Mouse (Mus musculus): ENCODE results near the gene Tspoap1. TPM values are rescaled to one million over a fixed set of nuclear protein-coding genes. Genes with fewer than 3 reads are reported as not detected.
A peak's percentile ranks its signal among the peaks of the same experiment; 100 is the strongest.

Tspoap1 gene
- 100 to 1,000 TPM; 162 to 192 (median 176) TPM for total RNA-seq (2022)

DNA sequence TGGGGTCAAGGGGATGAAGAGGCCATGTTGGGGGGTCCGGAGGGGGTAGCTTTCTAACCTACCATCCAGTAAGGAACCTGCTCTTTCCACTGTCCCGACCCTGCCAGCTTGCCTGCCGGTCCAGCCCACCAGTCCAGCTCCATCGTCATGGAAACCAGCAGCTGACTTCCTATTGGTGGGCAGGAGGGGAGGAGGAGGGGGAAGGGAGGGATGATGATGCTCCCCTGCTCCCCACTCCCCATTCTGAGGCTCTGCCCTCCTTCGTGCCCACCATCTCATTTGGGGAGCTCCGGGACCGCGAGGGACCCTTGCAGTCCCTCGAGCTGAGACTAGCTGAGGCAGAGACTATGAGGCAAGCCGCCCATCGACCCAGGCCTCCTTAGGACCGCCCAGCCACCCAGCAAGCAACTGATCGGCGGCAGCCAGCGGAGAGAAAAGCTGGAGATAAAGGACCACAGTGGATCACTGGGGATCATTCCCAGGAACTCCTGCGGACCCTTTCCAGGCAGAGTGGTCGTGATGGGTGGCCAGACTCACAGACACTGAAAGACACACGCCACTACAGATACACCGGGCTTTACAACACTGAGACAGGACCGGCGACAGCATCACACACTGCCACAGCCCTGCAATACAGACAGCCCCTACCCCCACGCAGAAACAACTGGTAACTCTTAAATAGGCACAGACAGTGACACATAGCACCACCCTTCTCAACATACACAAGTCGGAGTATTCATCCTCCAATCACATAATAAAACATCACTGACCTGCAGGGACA is at the start of gene Tspoap1:
TSS of gene Tspoap1 (plus strand) at position 241 of the 781 bp plus-strand sequence.
- peak; percentile 60 to 76 for DNase-seq (ENCODE audit: low spot score in 2 of 2)

DNA sequence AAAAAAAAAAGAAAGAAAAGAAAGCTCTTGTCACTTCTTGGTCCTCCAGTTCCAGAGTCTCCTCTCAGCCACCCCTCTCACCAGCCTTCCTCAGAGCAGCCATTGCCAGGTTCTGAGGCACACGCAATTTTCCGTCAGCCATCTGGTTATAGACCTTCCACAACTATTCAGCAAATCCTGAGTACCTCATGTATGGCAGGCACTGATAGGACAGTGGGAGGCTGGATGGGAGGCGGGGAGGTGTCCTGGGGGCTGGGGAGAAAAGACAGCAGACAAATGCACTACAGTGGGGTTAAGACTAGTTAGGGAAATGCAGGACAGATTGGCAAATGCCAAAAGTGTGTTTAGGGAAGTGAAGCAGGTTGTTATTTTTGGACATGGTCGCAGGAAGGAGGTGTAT is 48.2 kb upstream of the Tspoap1 start:
- DNase-seq (ENCODE audit: low spot score in 2 of 2) = no peak

DNA sequence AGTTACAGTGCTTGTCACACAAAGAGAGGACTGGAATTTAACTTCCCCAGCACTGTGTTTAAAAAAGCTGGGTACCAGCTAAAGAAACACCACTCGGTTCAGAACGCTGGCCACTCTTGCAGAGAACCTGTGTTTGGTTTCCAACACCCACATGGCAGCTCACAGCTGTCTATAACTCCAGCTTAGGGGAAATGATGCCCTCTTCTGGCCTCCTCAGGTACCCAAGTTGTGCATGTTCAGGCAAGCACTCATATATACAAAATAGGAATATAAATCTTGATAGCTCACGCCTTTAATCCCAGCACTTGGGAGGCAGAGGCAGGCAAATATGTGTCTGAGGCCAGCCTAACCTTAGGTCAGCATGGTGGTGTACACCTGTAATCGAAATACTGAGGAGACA is 44.3 kb upstream of the Tspoap1 start:
- no peak for DNase-seq (ENCODE audit: low spot score in 2 of 2)

DNA sequence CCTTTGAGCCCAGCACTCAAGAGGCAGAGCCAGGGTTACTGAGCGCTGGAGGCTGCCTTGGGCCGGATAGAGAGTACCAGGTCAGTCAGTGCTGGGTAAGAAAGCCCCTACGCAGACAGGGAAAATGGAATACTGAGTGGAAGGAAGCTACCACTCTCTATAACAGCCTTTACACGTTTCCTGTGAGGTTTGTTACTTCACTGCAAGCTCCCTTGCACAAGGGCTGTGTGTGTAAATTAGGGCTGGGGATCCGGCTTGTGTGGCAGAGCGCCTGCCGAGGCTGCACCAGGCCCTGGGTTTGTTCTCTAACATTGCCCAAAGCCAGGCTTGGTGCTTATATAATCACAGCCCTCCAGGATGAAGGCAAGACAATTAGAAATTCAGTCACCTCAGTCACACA is 40.8 kb upstream of the Tspoap1 start:
- DNase-seq (ENCODE audit: low spot score in 2 of 2) = no peak

DNA sequence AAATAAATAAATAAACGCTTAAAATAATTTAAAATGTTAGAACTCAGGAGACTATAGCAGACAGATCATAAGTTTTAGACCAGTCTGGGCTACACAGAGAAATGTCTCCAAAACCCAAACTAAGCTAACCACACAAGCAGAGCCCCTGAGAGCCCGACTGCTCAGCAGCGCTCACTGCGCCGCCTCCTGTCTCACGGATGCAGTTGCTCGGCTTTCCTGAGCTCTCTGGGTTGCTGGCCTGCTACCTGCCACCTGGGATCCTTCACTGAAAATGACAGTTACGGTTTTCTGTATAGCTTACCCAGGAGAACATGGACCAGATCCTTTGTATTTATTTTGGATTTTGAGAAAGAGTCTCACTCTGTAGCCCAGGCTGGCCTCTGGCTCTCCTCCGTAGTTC is 40.0 kb upstream of the Tspoap1 start:
- DNase-seq (ENCODE audit: low spot score in 2 of 2) = no peak

DNA sequence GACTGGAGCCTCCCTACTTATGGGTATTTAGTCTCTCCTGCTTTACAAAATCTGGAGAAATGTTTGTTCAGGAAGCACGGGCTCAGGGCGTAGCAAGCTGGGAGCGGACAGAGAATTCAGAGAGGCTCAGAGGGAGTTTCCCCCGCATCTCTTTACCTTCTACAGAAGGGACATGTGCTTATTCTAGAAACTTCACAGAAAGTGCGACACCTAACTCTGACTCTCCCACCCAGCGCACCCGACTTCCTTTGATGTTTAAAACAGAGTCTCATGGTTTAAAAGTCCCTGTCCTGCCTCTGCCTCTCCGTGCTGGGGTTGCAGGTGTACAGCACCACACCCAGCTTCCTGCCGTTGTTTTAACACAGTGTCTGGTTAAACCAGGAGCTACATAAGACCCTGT is 39.5 kb upstream of the Tspoap1 start:
- no peak for DNase-seq (ENCODE audit: low spot score in 2 of 2)

DNA sequence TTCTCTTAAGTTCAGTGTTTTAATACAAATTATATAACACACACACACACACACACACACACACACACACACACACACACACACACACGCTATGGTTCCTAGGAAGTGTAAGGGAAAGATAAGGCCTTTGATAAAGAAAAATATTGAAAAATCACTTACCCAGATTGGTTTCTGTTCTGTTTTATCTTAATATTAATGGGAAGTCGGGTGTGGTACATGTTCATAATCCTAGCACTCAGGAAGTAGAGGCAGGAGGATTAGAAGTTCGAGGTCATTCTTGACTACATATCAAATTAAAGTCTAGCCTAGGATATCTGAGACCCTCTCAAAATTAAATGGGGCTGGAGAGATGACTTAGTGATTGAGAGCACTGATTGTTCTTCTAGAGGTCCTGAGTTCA is 38.2 kb upstream of the Tspoap1 start:
- no peak for DNase-seq (ENCODE audit: low spot score in 2 of 2)

DNA sequence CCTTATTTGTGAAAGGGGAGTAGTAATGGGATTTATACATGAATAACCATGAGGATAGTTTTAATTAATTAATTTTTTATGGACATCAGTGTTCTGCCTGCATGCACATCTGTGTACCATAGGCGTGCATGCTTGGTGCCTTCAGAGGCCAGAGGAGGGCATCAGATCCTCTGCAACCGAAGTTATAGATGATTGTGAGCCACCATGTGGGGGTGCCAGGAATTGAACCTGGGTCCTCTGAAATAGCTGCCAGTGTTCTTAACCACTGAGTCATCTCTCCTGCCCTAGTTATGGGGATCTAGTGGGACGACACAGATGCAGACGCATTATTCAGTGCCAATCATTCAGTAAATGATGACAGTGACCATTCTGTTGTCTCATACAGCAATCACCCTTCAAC is 37.5 kb upstream of the Tspoap1 start:
- no peak for DNase-seq (ENCODE audit: low spot score in 2 of 2)

DNA sequence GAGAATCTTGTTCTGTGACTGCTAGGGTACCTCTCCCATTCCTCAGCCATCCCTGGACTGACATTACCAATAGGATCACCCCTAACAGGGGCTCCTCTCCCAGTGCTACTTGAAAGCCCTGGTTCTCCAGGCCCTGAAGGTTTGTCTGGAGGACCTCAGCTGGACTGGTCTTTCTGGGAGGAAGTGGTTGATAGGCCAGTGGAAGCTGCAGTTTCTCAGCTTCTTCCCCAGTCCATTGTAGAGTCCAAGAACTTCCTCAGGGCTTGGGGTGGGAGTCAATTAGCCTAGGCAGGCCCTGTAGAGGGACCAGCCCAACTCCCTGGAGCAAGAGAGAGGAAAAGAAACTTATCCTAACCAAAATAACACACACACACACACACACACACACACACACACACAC is 34.8 kb upstream of the Tspoap1 start:
- no peak for DNase-seq (ENCODE audit: low spot score in 2 of 2)

DNA sequence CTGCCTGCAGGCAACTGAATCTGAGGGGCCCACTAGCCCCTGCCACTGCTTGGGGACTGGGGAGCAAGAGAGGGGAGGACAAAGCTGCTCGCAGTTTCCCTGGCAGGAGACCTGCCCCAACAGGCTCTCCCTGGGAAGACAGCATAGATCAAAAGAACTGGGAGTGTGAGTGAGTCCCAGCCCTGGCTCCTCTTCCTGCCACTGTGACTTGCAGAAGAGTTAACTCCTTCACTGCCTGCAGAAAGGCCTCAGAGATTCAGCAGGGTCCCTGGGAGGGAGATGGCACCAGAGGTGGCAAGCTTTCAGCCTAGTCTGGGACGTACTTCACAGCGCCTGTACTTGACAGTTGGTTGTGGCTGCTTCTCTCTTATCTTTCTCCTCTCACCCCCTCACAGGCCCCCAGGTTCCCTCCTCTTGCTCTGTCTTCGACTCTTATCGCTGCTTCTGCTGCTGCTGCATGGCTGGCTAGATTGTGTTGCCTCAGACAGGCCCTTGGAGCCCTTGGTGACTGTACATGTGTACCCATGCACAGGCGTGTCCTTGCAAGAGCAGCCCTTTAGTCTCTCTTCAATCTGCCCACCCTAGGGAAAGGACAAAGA is 34.3 kb upstream of the Tspoap1 start:
- DNase-seq (ENCODE audit: low spot score in 2 of 2) = no peak

DNA sequence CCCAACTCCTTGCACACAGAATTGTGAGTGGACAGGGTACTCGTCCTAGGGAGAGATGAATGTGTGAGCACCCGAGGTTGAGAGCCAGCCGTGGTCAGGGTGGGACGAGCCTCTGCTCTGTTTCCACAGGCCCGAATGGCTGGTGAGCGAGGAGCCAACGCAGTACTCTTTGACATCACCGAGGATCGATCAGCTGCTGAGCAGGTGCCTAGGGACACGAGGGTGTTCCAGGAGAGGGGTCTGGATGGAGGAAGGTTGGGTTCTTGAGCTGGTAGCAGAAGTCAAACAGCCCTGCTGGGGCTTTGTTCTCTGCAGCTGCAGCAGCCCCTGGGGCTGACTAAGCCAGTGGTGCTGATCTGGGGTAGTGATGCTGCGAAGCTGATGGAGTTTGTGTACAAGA is 33.3 kb upstream of the Tspoap1 start:
- no peak for DNase-seq (ENCODE audit: low spot score in 2 of 2)

DNA sequence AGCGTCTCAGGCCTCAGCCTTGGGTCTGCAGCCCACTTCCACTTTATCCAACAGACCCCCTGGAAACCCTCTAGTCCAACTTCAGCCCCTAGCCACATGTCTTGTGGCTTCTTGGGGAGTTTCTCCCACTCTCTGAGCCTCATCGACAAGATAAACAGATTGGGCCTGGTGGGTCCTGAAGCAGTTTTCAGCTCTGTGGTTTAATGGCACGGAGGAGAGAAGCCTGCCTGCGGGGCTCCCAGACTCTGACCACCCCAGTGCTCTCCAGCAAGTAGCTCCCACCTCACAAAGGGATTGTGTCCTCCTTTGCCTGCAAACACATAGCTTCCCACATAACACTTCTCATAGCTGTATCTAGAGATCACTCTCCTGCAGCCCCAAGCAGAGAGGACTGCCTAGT is 32.9 kb upstream of the Tspoap1 start:
- DNase-seq (ENCODE audit: low spot score in 2 of 2) = no peak

DNA sequence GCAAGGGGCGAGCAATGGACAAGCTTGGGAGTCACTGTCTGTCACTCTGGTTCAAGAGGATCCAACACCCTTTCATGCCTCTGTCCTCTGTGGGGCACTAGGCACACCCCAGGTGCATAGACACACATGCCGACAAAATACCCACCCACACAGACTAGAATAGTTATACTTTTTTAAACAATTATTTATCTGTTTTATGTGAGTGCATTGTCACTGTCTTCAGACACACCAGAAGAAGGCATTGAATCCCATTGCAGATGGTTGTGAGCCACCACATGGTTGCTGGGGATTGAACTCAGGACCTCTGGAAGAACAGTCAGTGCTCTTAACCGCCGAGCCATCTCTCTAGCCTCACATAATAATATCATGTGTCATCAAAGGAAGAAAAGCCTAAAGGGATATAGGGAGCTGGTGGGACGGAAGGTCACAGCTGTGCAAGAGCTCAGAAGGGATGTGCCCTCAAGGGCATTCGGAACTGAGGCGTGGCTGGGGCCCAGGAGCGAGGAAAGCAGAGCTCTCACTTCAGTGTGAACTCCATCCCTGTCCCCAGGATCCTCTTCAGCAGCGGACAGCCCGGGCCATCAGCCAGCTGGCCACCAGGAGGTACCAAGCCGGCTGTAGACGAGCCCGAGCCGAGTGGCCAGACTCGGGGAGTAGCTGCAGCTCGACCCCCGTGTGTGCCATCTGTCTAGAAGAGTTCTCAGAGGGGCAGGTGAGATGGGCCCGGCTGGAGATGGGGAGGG is 31.3 kb upstream of the Tspoap1 start:
- DNase-seq (ENCODE audit: low spot score in 2 of 2) = no peak

DNA sequence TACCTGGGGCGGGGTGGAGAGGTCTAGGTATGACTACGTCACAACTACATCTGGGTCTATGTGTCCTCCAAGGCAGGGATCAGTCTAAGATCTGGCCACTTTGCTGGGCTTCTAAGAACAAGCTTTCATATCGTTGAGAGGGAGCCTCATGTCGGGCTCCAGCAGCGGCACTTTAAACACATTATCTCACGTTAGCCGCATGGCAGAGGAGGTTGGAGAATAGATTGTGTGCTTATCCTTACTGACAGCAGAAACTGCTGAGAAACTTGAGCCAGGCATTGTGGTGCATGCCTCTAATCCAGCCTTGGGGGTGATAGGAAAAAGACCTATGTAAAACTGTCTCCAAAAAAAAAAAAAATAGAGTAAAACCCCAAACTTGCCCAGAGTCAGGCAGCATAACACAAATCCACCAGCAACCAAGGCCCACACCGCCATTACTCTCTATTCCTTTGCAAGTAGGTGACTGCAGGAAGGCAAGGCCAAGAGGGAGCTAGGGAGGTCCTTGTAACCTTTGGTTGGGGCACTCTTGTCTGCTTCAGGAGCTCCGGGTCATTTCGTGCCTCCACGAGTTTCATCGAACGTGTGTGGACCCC is 30.7 kb upstream of the Tspoap1 start:
- DNase-seq (ENCODE audit: low spot score in 2 of 2) = no peak

DNA sequence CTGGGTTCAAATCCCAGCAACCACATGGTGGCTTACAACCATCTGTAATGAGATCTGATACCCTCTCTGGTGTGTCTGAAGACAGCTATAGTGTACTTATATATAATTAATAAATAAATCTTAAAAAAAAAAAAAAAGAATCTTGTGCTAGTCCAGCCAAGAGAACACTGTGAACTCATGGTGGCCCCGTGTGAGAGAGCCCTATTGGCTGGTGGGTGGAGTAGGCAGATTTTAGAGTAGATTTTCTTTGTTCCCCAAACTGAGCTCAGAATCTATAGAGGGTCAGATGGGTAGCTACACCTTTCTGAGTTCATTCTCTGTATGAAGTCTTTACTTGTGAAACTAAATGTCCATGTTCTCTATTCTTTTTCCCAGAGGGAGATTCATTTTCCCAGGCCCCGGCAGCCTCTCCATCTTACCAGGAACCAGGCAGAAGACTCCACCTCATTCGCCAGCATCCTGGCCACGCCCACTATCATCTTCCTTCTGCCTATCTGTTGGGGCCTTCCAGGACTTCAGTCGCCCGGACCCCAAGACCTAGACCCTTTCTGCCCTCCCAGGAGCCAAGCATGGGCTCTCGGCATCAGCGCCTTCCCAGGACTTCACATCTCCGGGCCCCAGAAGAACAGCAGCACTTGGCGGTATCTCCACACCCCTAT is 29.6 kb upstream of the Tspoap1 start:
- DNase-seq (ENCODE audit: low spot score in 2 of 2) = no peak

DNA sequence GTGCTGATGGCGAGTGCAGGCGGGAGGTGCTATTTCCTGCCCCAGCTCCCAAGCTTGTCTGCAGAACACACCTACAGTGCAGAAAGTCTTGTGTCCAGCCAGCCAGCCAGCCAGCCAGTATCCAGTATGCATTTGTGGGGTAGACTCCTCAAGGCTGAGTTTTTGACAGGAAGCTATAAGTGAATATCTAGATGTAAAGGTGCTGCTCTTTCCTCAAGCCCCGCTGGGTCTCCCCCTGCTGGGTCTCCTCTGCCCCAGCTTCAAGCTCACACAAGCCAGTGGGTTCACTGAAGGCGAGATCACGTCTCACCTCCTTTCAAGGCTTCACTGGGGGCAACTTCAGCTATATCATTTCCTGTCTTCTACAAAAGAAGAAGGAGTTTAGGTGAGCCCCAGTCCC is 26.0 kb upstream of the Tspoap1 start:
- no peak for DNase-seq (ENCODE audit: low spot score in 2 of 2)

DNA sequence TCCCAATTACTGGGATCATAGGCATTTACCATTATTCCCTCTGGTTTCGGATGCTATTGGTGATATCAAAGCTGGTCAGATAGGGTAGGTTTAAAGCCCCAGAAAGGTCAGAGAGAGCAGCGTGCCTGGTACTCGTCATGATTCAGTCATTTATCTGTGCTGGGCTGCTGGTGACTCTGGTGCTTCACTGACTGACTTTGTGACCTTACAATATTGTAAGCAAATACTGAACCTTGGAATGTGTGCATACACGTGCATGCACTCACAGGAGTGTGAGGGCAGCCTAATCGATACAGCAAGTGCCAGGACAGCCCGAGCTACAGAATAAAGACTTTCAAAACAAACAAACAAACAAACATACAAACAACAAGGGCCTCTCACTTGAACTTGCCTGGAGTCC is 24.6 kb upstream of the Tspoap1 start:
- no peak for DNase-seq (ENCODE audit: low spot score in 2 of 2)

DNA sequence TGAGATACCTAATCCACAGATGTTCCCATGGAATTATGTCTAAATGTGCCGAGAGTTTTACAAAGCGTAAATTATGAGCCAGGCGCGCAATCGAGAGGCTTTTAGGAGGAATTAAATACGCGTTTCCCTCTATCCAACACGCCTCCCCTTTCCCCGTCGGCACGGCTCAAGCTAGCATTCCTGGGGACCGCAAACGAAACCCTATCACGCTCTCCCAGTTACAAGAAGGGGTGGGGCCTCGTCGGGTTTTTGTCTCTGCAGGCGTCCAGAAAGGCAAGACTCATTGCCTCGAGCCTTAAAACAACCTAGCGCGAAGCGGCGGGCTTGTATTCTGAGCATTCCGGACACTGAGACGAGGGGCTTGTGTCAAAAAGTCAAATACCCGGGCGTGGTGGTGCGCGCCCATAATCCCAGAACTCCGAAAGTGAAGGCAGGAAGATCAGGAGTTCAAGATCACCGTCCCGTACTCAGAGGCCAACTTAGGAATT is 23.6 kb upstream of the Tspoap1 start:
- DNase-seq (ENCODE audit: low spot score in 2 of 2) = peak in 1 of 2 experiments; percentile 45

DNA sequence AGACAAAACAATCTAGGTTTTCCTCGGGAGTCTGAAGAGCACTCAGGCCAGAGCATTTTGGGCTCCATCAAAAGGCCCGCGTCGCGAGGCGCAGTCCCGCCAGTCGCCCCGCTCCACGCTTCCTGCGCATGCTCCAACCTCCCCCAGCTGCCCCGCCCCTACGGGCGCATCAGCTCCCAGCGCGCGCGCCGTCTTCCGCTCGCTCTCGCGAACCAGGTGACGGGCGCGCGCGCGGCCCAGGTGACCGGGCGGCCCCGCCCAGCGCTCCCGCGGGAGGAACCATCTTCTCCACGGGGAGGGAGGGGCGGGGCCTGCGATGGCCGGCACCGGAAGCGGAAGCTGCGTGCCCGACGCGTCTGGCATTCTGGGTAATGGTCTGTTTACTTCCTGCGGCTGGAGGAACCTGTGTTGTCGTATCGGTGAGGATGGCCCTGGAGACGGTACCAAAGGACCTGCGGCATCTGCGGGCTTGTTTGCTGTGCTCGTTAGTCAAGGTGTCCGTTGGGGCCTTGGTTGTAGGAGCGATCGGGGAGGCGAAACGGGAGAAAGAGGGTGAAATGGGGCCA is 23.1 kb upstream of the Tspoap1 start, which contains the start of gene Supt4a:
TSS of gene Supt4a (plus strand) at position 378 of the 566 bp plus-strand sequence.
- peak; percentile 73 to 93 for DNase-seq (ENCODE audit: low spot score in 2 of 2)

DNA sequence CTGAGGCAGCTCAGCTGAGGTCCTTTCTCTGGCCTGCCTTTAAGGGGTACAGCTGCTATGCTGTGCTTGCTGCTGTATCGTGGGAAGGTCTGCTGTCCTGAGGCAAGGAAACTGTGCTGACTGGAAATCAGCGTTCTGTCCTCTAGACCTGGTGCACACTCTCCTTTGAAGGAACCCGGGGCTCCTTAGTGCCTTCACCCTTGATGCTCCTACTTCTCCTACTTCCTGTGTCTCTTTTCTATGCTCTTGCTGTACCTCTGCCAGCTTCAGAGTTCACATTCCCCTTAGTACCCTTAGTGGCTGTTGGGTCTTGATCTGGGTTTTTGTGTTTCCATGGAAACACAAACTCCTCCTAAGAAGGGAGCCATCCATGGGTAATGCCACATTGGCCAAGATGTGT is 16.6 kb upstream of the Tspoap1 start:
- DNase-seq (ENCODE audit: low spot score in 2 of 2) = no peak

DNA sequence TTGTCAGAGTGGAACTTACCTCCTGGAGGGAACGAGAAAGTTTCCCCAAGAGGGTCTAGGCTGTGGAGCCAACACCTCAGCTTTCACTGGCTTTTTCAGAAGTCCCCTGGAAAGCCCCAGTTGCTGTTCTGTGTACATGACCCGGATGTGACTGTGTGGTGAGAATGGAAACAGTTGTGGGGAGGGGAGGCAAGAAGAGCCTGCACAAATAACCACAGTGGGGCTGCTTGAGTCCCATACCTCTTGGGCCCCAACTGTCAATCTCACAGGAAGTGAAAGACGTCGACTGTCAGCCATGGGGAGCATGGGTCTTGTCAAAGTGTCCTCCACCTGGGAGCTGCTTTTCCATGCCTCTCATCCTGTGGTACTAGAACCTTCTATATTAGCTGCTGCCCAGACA is 15.4 kb upstream of the Tspoap1 start:
- no peak for DNase-seq (ENCODE audit: low spot score in 2 of 2)

All from left cerebral cortex, adult 8-10 months (tissue).